Mouse (Mus musculus): ENCODE results near the gene Ago3.
A peak's percentile ranks its signal among the peaks of the same experiment; 100 is the strongest.

The Ago3 gene

GRCm38 (mm10) chr4:126301584-126302309 lies 127.6 kb downstream of the Ago3 start:
- Histone ChIP-seq H3K4me1 (replicated peaks; ENCODE audit: low read depth, low read length) (peaks cover 44% of the 10 kb centered on the region), H3K27me3 (ENCODE audit: insufficient read depth, low read length) (peaks cover 72% of the 10 kb centered on the region), H3K36me3 (ENCODE audit: insufficient read depth, low read length) (no peaks in the 10 kb centered on the region), H3K4me3 (replicated peaks; ENCODE audit: low read length) (peak overlapping the region; percentile 78), H3K9me3 (ENCODE audit: low read length) (no peaks in the 10 kb centered on the region)
- no peak for TF ChIP-seq CTCF (conservative IDR thresholded peaks at IDR 0.05; ENCODE audit: low read length)
- no peak for TF ChIP-seq NANOG (IDR thresholded peaks at IDR 0.05; ENCODE audit: borderline replicate concordance, low read length)
- no peak for TF ChIP-seq POU5F1 (IDR thresholded peaks at IDR 0.05; ENCODE audit: borderline replicate concordance, low read length)

- no peak for TF ChIP-seq CTCF (conservative IDR thresholded peaks at IDR 0.05; ENCODE audit: low read length)
- no peak for TF ChIP-seq NANOG (IDR thresholded peaks at IDR 0.05; ENCODE audit: borderline replicate concordance, low read length)
- no peak for TF ChIP-seq POU5F1 (IDR thresholded peaks at IDR 0.05; ENCODE audit: borderline replicate concordance, low read length)
- Histone ChIP-seq H3K4me3 (replicated peaks; ENCODE audit: low read length) (peak overlapping the region; percentile 78), H3K4me1 (replicated peaks; ENCODE audit: low read depth, low read length) (peaks cover 47% of the 10 kb centered on the region), H3K27me3 (ENCODE audit: insufficient read depth, low read length) (peaks cover 79% of the 10 kb centered on the region), H3K9me3 (ENCODE audit: low read length) (no peaks in the 10 kb centered on the region), H3K36me3 (ENCODE audit: insufficient read depth, low read length) (no peaks in the 10 kb centered on the region)
These were observed 128.3 kb downstream of the Ago3 start for GRCm38 (mm10) chr4:126300916-126301583.

GRCm38 (mm10) chr4:126296617-126297101 lies 132.7 kb downstream of the Ago3 start:
- Histone ChIP-seq H3K36me3 (ENCODE audit: insufficient read depth, low read length) (no peaks in the 10 kb centered on the region), H3K4me3 (replicated peaks; ENCODE audit: low read length) (peak overlapping the region; percentile 73), H3K4me1 (replicated peaks; ENCODE audit: low read depth, low read length) (peaks cover 47% of the 10 kb centered on the region), H3K27me3 (ENCODE audit: insufficient read depth, low read length) (peaks cover 81% of the 10 kb centered on the region), H3K9me3 (ENCODE audit: low read length) (no peaks in the 10 kb centered on the region)
- TF ChIP-seq CTCF (conservative IDR thresholded peaks at IDR 0.05; ENCODE audit: low read length), result no peak
- no peak for TF ChIP-seq NANOG (IDR thresholded peaks at IDR 0.05; ENCODE audit: borderline replicate concordance, low read length)
- no peak for TF ChIP-seq POU5F1 (IDR thresholded peaks at IDR 0.05; ENCODE audit: borderline replicate concordance, low read length)

- TF ChIP-seq CTCF (conservative IDR thresholded peaks at IDR 0.05; ENCODE audit: low read length) (no peak), NANOG (IDR thresholded peaks at IDR 0.05; ENCODE audit: borderline replicate concordance, low read length) (no peak), POU5F1 (IDR thresholded peaks at IDR 0.05; ENCODE audit: borderline replicate concordance, low read length) (no peak)
- Histone ChIP-seq H3K4me1 (replicated peaks; ENCODE audit: low read depth, low read length) (peaks cover 47% of the 10 kb centered on the region), H3K36me3 (ENCODE audit: insufficient read depth, low read length) (no peaks in the 10 kb centered on the region), H3K27me3 (ENCODE audit: insufficient read depth, low read length) (peaks cover 81% of the 10 kb centered on the region), H3K9me3 (ENCODE audit: low read length) (no peaks in the 10 kb centered on the region), H3K4me3 (replicated peaks; ENCODE audit: low read length) (no peak overlapping the region)
These were observed 133.4 kb downstream of the Ago3 start for GRCm38 (mm10) chr4:126295937-126296336.

- Histone ChIP-seq H3K4me3 (replicated peaks; ENCODE audit: low read length) (no peak overlapping the region), H3K27me3 (ENCODE audit: insufficient read depth, low read length) (peaks cover 81% of the 10 kb centered on the region), H3K36me3 (ENCODE audit: insufficient read depth, low read length) (no peaks in the 10 kb centered on the region), H3K4me1 (replicated peaks; ENCODE audit: low read depth, low read length) (peaks cover 42% of the 10 kb centered on the region), H3K9me3 (ENCODE audit: low read length) (no peaks in the 10 kb centered on the region)
- TF ChIP-seq POU5F1 (IDR thresholded peaks at IDR 0.05; ENCODE audit: borderline replicate concordance, low read length) (no peak), CTCF (conservative IDR thresholded peaks at IDR 0.05; ENCODE audit: low read length) (no peak), NANOG (IDR thresholded peaks at IDR 0.05; ENCODE audit: borderline replicate concordance, low read length) (no peak)
These were observed 134.2 kb downstream of the Ago3 start for GRCm38 (mm10) chr4:126295152-126295551.

GRCm38 (mm10) chr4:126291196-126291595 lies 138.2 kb downstream of the Ago3 start:
- TF ChIP-seq CTCF (conservative IDR thresholded peaks at IDR 0.05; ENCODE audit: low read length), result no peak
- Histone ChIP-seq H3K4me1 (replicated peaks; ENCODE audit: low read depth, low read length) (peaks cover 45% of the 10 kb centered on the region), H3K27me3 (ENCODE audit: insufficient read depth, low read length) (peaks cover 82% of the 10 kb centered on the region), H3K9me3 (ENCODE audit: low read length) (no peaks in the 10 kb centered on the region), H3K4me3 (replicated peaks; ENCODE audit: low read length) (no peak overlapping the region), H3K36me3 (ENCODE audit: insufficient read depth, low read length) (no peaks in the 10 kb centered on the region)

GRCm38 (mm10) chr4:126290314-126290713 lies 139.0 kb downstream of the Ago3 start:
- H3K27me3 ChIP-seq (ENCODE audit: insufficient read depth, low read length), result peaks cover 80% of the 10 kb centered on the region
- no peak for TF ChIP-seq CTCF (conservative IDR thresholded peaks at IDR 0.05; ENCODE audit: low read length)
- no peak for TF ChIP-seq POU5F1 (IDR thresholded peaks at IDR 0.05; ENCODE audit: borderline replicate concordance, low read length)
- no peak for TF ChIP-seq NANOG (IDR thresholded peaks at IDR 0.05; ENCODE audit: borderline replicate concordance, low read length)
- H3K4me3 ChIP-seq (replicated peaks; ENCODE audit: low read length), result no peak overlapping the region
- H3K36me3 ChIP-seq (ENCODE audit: insufficient read depth, low read length), result no peaks in the 10 kb centered on the region
- H3K9me3 ChIP-seq (ENCODE audit: low read length), result no peaks in the 10 kb centered on the region
- H3K4me1 ChIP-seq (replicated peaks; ENCODE audit: low read depth, low read length), result peaks cover 42% of the 10 kb centered on the region

GRCm38 (mm10) chr4:126288085-126288666 lies 141.2 kb downstream of the Ago3 start:
- Histone ChIP-seq H3K36me3 (ENCODE audit: insufficient read depth, low read length) (no peaks in the 10 kb centered on the region), H3K4me3 (replicated peaks; ENCODE audit: low read length) (peak overlapping the region; percentile 49), H3K9me3 (ENCODE audit: low read length) (no peaks in the 10 kb centered on the region), H3K4me1 (replicated peaks; ENCODE audit: low read depth, low read length) (peaks cover 47% of the 10 kb centered on the region), H3K27me3 (ENCODE audit: insufficient read depth, low read length) (peaks cover 85% of the 10 kb centered on the region)
- TF ChIP-seq CTCF (conservative IDR thresholded peaks at IDR 0.05; ENCODE audit: low read length) (no peak), POU5F1 (IDR thresholded peaks at IDR 0.05; ENCODE audit: borderline replicate concordance, low read length) (no peak), NANOG (IDR thresholded peaks at IDR 0.05; ENCODE audit: borderline replicate concordance, low read length) (no peak)

Data from E14TG2a.4 (cell line).